Mouse (Mus musculus): ENCODE measurements around the gene Nr2c2ap.

The Nr2c2ap gene

DNA sequence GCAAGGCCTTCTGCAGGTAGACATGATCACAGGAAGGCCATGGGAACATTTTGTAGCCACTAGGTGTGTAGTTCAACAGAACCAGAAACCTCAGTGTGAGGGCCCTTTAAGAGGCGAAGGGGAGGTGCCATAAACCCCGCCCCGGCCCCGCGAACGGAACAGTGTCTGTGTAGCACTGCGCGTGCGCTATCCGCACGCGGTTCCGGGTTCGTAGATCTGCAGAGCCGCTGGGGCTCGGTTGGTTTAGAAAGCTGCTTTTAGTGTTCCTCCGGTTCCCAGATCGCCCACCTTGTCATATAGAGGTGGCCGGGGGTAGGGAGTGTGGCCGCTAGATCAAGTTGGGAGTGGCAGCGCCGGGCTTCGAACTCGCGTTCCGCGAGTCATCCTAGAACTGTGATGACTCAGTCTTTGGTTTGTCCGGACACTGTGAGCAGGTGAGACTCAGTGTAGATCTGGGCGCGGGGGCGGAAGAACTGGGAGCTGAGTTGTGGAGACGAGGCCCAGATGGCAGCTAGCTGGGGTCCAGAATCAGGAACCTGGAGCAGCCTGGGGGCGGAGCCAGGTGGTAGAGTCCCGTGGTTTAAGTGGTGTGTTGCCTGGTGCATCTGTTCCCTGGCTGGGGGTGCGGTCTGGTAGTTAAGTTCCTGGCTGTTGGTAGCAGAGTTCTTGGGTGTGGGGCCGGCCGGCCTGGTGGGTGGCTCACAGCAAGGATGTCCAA lies at the start of gene Nr2c2ap:
Gene Nr2c2ap, plus strand, starts transcription at position 168 of the 718 bp plus-strand sequence.
- DNase-seq (ENCODE audit: low spot score), result peak; percentile 87

DNA sequence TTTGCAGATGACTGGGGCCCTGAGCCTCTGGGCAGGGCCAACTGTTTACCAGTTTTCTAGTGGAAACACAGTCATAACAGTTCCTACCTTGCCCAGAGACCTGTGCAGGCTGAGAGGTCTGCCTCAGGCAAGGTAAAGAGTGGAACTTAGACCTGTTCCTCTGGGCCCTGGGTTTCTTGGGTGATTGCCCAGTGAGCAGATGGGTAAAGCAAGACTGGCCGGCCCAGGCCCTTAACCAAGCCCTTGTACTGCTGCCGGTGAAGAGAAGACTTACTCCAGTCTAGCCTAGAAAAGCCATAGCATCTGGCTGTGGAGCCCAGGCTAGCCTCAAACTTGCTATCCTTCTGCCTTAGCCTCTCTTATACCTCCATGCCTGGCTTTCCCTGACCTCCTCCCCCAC lies 49.2 kb upstream of the Nr2c2ap start:
- DNase-seq (ENCODE audit: low spot score), result no peak

DNA sequence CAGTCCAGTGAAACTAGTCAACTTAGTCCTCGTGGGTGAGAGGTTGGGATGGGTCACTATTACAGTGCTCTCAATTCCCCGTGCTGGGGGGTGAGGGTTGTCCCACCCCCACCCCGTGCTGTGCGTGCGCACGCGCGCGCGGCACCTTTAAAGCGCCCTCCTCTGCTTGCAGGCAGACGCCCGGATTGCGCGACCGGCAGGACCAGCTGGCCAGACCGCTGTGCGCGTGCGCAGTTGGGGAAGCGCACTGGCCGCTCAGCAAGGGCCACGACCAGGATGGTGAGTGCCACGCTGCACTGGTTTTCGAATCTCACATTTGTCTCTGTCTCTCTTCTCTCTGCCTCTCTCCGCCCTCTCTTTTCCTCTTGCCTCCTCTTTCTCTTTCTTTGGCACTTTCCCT lies 47.8 kb upstream of the Nr2c2ap start, which contains the start of gene Hapln4:
Gene Hapln4, plus strand, starts transcription at position 173 of the 400 bp plus-strand sequence.
- DNase-seq (ENCODE audit: low spot score), result peak; percentile 10

DNA sequence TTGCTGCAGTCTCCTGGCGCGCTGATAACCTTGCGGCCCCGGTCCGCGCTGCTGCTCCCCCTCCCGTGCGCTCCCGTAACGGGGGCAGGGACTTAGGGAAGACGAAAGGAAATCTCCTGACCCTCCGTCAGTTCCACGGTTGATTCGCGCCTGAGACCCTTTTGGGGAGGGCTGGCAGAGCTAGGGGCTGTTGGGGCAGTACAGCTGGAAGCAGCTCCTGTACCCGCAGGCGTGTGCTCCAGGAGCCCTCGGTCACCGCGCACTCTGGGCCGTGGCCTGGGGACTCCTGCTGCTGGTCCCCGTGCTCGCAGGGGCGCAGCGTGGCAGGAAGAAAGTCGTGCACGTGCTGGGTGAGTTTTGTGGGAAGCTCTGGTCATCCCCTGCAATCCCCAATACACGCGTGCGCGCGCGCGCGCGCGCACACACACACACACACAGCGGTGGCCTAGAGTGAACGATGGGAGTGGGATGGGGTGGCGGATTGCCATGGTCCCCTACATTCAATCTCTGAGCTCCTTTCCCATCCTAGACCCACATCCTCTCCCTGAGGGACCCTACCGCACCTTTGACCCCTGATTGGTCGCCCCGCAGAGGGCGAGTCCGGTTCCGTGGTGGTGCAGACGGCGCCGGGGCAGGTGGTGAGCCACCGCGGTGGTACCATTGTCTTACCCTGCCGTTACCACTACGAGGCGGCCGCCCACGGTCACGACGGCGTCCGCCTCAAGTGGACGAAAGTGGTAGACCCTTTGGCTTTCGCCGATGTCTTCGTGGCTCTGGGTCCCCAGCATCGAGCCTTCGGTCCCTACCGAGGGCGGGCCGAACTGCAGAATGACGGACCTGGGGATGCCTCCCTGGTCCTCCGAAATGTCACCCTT lies 46.7 kb upstream of the Nr2c2ap start:
- no peak for DNase-seq (ENCODE audit: low spot score)

DNA sequence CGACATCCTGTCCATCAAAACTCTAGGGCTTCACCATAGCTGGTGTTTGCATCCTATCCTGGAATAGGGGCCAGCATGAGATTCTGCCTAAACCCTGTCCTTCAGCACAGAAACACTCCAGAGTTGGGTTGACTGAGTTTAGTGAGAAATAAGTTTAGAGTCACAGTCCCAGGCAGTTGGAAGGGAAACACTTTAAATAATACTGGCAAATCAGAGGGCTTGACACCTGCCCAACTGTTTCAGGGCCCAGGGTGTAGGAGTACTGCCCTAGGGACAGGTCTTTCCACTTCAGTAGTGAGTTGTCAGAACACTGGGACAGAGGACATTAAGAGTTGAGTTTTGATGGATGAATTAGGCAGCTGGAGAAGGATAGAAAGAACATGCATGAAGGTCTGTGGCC lies 45.0 kb upstream of the Nr2c2ap start:
- no peak for DNase-seq (ENCODE audit: low spot score)

DNA sequence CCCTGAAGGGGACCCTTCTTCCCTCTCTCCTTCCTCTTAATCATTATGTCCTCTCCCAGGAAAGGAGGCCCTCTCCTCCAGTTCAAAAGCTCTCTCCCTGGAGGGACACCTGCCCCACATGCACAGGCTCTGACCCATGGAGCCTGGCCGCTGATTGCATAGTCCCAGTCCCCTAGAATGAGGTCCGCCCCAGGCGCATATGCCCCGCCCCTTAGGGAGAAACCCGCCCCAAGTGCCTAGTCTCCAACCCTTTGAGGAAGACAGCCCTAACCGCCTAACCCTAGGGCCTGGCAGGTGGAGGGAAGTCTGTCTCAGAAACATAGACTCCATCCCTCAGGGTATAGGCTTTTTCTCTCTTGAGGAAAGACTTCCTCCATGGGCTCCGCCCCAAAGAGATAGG lies 43.9 kb upstream of the Nr2c2ap start:
- DNase-seq (ENCODE audit: low spot score), result no peak

DNA sequence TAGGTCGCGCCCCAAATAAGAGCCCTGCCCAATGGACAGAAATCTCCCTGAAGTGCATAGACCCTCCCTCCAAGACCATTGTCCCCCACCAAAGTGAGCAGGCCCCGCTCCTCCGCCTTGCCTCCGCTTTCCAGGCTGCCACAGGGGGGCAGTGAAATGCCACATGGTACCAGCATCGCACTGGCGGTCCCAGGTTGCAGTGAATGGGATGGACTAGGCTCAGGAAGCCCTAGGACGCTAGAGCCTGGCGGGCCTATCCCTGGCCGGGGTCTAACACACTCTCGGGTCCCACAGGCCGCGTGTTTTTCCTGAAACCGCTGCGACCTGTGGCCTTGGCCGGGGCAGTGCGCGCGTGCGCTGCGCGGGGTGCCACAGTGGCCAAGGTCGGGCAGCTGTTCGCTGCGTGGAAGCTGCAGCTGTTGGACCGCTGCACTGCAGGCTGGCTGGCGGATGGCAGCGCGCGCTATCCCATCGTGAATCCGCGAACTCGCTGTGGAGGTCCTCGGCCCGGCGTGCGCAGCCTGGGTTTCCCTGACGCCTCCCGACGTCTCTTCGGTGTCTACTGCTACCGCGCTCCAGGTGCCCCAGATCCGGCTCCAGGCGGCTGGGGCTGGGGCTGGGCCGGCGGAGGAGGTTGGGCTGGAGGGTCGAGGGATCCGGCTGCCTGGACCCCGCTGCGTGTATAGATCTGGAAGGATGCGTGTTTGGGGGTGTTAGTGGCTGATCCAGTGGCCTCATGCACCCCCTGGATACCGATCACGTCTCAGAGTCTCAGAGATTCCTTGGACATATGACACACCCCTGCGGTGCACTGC lies 43.1 kb upstream of the Nr2c2ap start:
- DNase-seq (ENCODE audit: low spot score), result peak; percentile 5

DNA sequence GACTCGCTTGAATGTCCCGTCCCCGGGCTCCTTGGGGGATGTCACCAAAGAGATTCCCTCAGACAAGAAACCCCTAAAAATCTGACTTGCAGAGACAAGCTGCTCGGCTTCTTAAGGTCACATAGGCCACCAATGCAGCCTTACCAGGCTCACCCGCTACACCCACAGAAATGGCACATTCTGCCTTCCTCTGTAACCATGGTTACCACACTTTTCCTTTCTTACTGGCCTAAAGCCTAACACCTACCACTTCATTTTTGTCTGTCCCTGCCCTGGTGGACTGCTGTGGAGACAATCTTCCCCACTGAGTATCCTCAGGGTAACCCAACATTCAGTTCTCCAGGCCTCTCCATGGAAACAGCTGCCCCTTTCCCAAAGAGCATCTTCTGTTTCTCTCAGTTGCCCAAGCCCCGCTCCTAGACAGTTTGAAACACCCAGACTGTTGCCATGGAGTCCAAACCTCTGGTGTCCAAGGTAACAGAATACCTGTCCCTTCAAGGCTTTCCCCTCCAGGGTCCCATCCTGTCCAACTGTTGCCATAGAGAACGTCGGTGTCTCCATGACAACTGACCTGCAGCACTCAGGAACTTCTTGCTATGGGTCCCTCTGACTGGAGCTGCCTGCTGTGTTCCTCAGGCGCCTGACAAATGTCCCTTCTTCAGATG lies 41.7 kb upstream of the Nr2c2ap start:
- DNase-seq (ENCODE audit: low spot score), result no peak

DNA sequence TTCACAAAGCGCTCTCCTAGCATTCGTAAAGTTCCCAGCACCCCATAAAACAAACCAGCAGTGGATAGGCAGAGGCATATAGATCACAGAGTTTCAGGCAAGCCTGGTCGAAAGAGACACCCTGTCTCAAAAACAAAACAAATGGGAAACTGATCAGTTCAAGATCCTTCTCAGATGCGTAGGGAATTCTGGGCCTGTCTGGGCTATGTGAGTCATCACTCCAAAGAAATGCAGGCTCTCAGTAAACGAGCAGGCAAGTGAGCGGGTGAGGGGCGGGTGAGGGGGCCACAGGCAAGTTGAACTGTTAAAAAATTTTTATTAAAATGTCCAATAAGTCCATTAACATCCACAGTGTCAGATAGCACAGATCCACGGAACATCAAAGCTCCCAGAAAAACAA lies 38.3 kb upstream of the Nr2c2ap start:
- DNase-seq (ENCODE audit: low spot score), result no peak

DNA sequence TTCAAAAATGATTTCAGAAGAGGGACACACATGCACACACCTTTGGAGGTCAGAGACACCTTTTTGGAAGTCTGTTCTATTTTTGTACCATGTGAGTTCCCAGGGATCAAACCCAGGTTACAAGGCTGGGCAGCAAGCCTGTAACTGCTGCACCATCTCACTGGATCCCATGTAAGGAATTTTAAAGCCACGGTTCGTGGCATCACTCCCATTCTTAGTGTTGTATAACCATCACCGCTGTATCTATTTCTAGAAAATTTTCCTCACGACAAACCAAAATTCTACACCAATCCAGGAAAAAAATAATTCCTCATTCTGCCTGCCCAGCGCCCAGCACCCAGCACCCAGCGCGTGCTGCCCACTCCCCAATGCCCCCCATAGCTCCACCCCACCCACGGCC lies 31.9 kb upstream of the Nr2c2ap start:
- DNase-seq (ENCODE audit: low spot score), result no peak

DNA sequence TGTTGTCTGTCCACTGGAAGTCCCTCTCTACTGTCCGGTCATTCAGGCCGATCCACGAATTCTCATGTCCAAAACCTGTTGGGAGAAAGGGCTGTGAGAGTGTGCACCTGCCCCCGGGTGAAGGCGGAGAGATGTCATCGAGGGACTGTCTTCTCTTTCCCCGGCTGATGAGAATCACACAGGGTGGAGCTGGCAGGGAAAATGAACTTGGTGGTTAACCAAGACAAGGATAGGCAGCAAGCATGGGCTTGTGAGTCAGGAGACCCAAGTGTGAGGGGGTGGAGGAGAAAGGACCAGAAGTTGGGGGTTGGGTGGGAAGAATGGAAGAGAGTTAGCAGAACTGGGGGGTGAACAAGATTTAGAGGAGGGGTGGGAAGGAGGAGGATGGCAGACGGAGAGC lies 30.9 kb upstream of the Nr2c2ap start:
- DNase-seq (ENCODE audit: low spot score), result no peak

DNA sequence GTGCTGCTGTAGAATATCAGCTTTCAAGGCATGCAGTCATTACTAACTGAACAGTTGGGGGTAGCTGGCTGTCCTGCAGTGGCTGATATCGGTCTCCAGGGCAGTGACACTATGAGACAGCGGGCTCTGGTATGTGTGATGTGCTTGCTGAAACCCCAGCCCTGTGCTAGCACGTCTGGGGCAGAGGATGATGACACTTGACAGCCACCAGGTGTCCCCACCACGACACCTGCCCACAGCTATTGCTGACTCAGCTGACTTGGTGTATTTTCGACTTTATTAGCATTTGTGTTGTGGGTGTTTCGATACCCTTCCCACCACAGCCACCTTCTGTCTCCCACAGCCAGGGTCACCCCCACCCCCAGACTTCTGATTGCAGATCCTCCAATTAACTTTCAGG lies 26.6 kb upstream of the Nr2c2ap start:
- peak; percentile 18 for DNase-seq (ENCODE audit: low spot score)

DNA sequence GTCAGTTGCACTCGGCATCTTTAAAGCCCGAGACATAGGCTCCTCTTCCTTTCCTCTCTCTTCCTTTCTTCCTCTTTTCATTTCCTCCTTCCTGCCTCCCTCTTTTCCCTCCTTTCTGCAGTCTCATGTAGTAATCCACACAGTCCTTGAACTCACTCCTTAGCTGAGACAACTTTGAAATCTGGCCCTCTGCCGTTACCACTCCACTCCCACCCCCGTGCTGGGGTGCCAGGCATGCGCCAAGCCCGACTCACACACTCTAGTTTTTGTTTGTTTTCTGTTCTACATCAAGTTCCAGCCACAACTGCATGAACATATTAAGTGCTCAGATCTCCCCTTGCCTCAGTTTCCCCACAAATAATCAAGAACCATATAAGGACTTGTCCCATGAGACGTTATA lies 26.2 kb upstream of the Nr2c2ap start:
- DNase-seq (ENCODE audit: low spot score), result no peak

DNA sequence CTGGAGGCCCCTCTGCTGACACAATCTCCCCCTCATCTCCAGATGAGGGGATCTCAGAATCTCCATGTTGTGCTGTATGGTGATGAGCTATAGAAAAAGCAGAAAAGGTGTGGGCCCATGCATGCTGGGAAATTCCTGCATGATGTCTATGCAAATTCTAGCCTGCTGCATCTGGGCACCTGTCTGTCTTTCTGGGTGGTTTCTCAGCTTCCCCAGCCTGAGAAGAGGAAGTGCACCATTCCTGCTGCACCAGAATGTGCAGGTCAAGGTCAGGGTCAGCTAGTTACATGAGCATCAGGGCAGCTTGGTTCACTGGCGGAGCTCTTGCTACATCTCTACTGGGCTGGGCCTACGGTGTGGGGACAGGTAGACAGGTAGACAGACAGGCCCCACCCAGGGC lies 20.7 kb upstream of the Nr2c2ap start:
- no peak for DNase-seq (ENCODE audit: low spot score)

DNA sequence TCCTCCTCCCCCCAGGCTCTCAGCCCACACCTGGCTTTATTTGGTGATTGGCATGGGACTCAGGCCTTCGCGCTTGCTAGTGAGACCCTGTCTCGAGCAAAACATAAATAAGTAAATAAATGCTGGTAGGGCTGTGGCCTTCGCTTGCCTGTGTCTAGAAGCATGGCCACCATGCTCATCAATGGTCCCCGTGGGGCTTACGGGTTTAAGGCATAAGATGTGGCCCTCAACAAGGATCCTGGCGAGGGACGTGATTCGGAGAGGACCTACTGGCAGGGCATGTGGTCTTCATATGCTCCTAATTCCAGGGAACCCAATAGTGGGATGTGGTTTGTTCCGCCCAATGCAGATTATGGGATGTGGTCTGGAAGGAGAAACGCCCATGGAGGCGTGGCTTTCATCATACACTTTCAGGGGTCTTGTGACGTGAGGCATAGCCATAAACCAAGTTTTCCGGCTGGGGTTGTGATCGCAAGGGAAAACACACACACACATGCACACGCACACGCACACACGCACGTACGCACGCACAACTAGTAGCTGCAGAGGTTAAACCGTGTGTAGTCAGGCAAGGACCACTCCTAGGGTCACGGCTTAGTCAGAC lies 19.8 kb upstream of the Nr2c2ap start:
- no peak for DNase-seq (ENCODE audit: low spot score)

DNA sequence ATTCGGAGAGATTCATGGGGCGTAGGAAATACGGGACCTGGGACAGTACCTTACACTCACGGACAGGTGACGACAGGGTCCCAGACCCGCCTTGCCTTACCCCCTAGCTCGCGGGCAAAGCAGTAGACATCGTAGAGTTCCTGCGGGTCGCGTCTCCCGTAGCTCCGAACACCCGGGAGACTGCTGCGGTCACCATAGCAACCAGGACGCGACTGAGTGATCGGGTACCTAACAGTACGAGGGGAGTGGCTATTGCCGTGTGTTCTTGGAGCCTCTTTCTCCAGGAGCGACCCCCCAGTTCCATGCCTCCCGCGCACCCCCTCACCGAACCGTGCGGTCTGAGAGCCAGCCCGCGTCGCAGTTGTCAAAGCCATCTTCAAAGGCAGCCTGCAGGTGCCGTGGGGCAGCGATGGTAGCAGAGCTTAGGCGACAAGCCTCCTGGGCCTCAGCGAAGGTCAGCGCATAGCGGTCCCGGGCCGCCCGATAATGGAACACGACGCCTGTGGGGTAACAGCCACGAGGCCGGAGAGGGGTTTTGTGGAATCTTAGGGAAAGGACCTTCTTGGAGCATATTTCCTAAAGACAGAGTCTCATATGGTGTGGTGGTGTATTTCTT lies 18.6 kb upstream of the Nr2c2ap start:
- DNase-seq (ENCODE audit: low spot score), result no peak

DNA sequence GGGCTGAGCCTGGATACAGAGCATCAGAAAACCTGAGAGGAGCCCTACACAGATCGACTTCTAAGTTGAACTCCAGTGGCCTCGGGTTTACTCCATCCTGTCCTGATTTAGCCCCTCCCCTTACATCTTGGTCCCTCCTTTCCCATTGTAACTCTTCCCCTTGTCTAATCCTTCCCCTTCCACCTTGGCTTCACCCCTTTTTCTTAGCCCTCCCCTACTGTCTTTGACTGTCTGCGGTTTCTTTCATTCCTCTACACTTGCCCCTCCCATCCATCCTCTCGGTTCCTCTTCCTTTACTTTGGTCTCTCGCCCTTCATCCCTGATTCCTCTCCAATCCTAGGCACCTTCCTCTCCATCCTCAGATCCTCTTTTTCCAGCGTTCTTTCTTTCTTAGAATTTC lies 16.6 kb upstream of the Nr2c2ap start:
- no peak for DNase-seq (ENCODE audit: low spot score)

DNA sequence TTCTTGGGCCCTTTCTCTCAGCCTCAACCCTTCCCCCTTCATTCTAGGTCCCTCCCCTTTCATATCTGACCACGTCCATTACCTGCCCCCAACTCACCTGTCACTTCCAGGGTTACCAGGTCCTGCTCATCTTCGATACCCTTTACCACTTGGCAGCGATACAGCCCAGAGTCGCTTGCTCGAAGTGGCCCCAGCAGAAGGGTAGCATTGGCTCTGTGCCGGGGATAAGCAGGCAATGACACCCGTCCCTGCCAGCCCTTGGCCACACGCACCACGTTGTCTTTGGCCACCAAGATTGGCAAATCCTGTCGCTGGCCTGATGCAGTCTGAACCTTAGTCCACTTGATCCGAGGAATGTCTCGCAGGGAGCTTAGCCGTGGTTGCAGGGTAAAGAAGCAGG lies 16.2 kb upstream of the Nr2c2ap start:
- DNase-seq (ENCODE audit: low spot score), result no peak

DNA sequence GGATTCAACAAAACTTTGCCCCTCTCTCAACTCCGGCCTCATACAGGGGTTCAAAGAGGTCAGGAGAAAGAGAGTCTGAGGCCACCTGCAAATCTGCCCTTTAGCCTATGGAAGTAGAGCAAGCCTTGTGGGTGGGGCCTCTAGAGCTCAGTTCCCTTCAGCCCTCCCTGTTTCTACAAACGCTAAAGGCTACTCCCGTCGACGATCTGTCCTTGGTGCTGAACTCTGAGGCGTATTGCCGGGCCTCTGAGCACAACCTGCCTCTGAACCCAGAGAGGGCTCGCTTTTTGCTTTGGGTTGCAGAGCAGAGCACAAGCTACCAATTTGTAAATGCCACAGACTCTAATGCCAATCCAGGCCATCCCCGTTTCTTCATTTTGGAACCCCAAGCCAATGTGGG lies 13.5 kb upstream of the Nr2c2ap start:
- DNase-seq (ENCODE audit: low spot score), result no peak

DNA sequence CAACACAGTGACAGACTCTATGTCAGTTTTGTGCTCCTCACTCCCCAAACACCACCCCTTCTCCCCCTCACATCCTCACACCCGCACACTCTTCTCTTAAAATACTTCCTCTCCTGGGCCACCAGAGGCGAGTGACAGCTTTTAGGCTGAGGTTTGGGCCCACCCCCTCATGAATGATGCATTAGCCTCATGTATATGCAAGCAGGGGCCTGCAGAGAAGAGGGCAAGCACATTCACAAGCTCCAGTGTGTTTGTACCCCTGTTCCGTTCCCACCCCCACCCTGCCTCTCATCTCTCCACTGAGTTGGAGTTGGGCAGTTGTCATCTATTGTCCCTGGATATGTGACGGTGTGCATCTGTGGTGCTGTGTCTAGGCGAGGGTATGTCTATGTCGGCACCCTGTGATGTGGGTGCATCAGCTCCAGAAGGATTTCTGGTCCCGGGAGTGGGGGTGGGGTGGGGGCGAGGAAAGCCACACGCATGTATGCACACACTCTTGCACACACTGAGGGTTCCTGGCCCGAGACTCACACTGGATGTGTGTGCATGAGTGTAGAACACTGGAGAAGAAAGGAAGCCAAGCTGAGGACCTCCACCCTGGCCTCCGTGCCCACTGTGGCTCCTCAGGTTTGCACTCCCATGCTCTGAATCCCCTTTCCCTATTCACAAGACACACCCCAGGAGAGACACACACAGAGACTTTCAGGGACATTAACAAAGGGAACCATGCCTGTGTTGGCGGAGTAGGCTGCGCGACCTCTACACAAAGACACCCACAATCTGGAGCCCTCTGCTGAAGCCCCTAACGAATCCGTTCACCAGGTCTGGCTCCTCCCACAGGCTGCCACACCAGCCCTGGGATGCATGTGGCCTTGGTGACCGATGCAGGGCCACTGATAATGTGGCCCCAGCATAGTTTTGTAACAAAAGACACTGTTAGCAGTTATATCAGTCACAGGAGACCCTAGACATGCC lies 12.1 kb upstream of the Nr2c2ap start:
- DNase-seq (ENCODE audit: low spot score), result no peak

Data from lung, postnatal 25 days (tissue).